Mouse (Mus musculus) brain, embryonic 14.5 days (tissue): Measurements from ENCODE around the gene Nkain2.

Source experiments
- CTCF ChIP-seq: fragments of 200-500 bp; IDR thresholded peaks from 2 replicates; pipeline ENCODE4 v1.5.1; 2012; ENCODE audit warnings: inconsistent platforms, mild to moderate bottlenecking, moderate library complexity, borderline replicate concordance; ENCODE audit not compliant: insufficient read depth, insufficient read length; ENCODE audit errors: extremely low read depth
- POLR2A ChIP-seq: fragments of 200-500 bp; IDR thresholded peaks from 2 replicates; pipeline ENCODE4 v1.6.1; 2012; ENCODE audit warnings: mild to moderate bottlenecking, inconsistent platforms, borderline replicate concordance; ENCODE audit not compliant: poor library complexity, insufficient read depth, insufficient read length, severe bottlenecking; ENCODE audit errors: extremely low read depth

DNA sequence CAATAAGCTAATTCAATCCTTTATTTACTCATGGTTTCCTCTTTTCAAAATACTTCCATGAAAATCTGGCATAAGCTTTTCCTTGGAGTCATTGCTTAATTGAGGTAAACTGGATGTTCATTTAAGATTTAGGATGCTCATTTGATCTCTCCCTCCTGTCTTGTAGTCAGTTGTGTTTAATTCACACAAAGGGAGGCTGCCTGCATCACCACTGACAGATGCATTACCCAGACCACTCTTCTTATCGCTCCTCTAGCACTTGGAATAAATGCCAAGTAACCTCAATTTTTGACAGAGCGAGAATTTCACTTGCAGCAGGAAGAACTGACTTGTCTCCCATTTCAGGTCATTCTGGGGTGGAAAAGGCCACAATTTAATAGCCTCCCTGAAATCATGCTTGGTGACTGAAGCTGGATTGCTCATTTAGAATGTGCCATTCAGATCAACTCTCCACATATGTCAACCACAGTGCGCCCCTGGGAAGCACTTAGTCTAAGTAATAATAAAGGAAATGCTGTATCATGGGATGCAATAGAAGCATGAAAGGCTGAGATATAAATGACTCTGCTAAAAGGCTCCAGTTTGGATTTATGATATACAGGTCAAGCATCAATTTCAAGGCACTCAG lies 107.4 kb downstream of the Nkain2 start:
- TF ChIP-seq CTCF (no peak), POLR2A (no peak)
